Mouse (Mus musculus) embryonic stem cell, embryonic (primary cell): ENCODE data around the gene Crtc1.

Experiments
- CTCF ChIA-PET, 4 experiments: fragments of 300-600 bp in 2 of 4; fragments of 350-600 bp in 2 of 4; sonication (Branson Sonifier 250); formaldehyde crosslinking; loops; one replicate each; lab custom pipeline; 2022; ENCODE audit warnings: inconsistent platforms in 2 of 4; lab: Charles Lee
- POLR2A ChIA-PET, 4 experiments: fragments of 300-600 bp in 2 of 4; fragments of 350-600 bp in 2 of 4; sonication (Branson Sonifier 250); formaldehyde crosslinking; loops; one replicate each; lab custom pipeline; 2022; ENCODE audit warnings: antibody characterized with exemption in 4 of 4, inconsistent platforms in 1 of 4; lab: Charles Lee

The Crtc1 gene

GRCm38 (mm10) chr8:70397611-70398563 lies 41.5 kb downstream of the Crtc1 start:
- CTCF ChIA-PET = interaction anchor here in 1 of 4 experiments (1.8 kb wide), 1 partner anchor 37 kb away, joined by 5 read pairs; no protein-coding TSS in a partner anchor
- POLR2A ChIA-PET = interaction anchor here in 2 of 4 experiments (0.6 to 1.2 kb wide), 2 partner anchors 26 to 79 kb away, joined by 3 read pairs; partner anchors contain the start of gene Klhl26 (in 1 of the 2)

GRCm38 (mm10) chr8:70396184-70396583 lies 43.2 kb downstream of the Crtc1 start:
- ChIA-PET CTCF (interaction anchor here in 3 of 4 experiments (0.6 to 1.2 kb wide), 6 partner anchors 10 to 278 kb away, joined by 3 to 7 read pairs (median 4); no protein-coding TSS in a partner anchor), POLR2A (interaction anchor here in 1 of 4 experiments (1.1 kb wide), 2 partner anchors 12 kb away, joined by 3 to 5 read pairs; no protein-coding TSS in a partner anchor)

GRCm38 (mm10) chr8:70395649-70396048 lies 43.7 kb downstream of the Crtc1 start:
- CTCF ChIA-PET = interaction anchor here in 3 of 4 experiments (0.6 to 1.1 kb wide), 5 partner anchors 10 to 137 kb away, joined by 3 to 7 read pairs (median 5); no protein-coding TSS in a partner anchor
- POLR2A ChIA-PET = interaction anchor here in 2 of 4 experiments (0.7 to 1.1 kb wide), 2 partner anchors 12 to 168 kb away, joined by 5 to 7 read pairs; no protein-coding TSS in a partner anchor

- POLR2A ChIA-PET = interaction anchor here in 1 of 4 experiments (1.6 kb wide), 1 partner anchor 72 kb away, joined by 3 read pairs; no protein-coding TSS in a partner anchor
Observed at GRCm38 (mm10) chr8:70394269-70394998, 44.9 kb downstream of the Crtc1 start.

GRCm38 (mm10) chr8:70393087-70393486 lies 46.3 kb downstream of the Crtc1 start:
- POLR2A ChIA-PET = interaction anchor here in 3 of 4 experiments (0.5 to 1.2 kb wide), 4 partner anchors 8 to 416 kb away, joined by 3 to 4 read pairs (median 3); no protein-coding TSS in a partner anchor
- CTCF ChIA-PET = interaction anchor here in 2 of 4 experiments (1.0 to 2.4 kb wide), 3 partner anchors 9 to 49 kb away, joined by 4 to 10 read pairs (median 5); no protein-coding TSS in a partner anchor

More at GRCm38 (mm10) chr8:70394269-70394998, 44.9 kb downstream of the Crtc1 start:
- CTCF ChIA-PET = interaction anchor here in 3 of 4 experiments (0.6 to 2.4 kb wide), 4 partner anchors 11 to 33 kb away, joined by 3 to 10 read pairs (median 4); no protein-coding TSS in a partner anchor

GRCm38 (mm10) chr8:70389678-70390077 lies 49.7 kb downstream of the Crtc1 start:
- ChIA-PET POLR2A (interaction anchor here in 2 of 4 experiments (1.1 to 2.2 kb wide), 2 partner anchors 15 to 309 kb away, joined by 3 to 5 read pairs; partner anchors contain the start of gene Jund (in 1 of the 2)), CTCF (interaction anchor here in 2 of 4 experiments (0.6 to 1.0 kb wide), 4 partner anchors 29 to 107 kb away, joined by 3 to 6 read pairs (median 4); partner anchors contain the start of gene Homer3 (in 1 of the 2))

GRCm38 (mm10) chr8:70383287-70383686 lies 56.1 kb downstream of the Crtc1 start:
- CTCF ChIA-PET = interaction anchor here (0.6 to 2.3 kb wide), 34 partner anchors 9 to 168 kb away, joined by 3 to 13 read pairs (median 4); partner anchors contain the start of genes Rex1bd (in 3 of the 4) and Comp (in 1 of the 4)
- POLR2A ChIA-PET = interaction anchor here in 3 of 4 experiments (0.5 to 1.5 kb wide), 8 partner anchors 9 to 285 kb away, joined by 3 to 6 read pairs (median 4); partner anchors contain the start of genes Rex1bd (in 2 of the 3), Slc25a42 (in 1 of the 3) and Uba52 (in 1 of the 3)

GRCm38 (mm10) chr8:70380069-70380468 lies 59.3 kb downstream of the Crtc1 start:
- CTCF ChIA-PET = interaction anchor here in 2 of 4 experiments (0.6 to 1.3 kb wide), 2 partner anchors 123 to 1183 kb away, joined by 3 read pairs; no protein-coding TSS in a partner anchor
- POLR2A ChIA-PET = interaction anchor here in 2 of 4 experiments (0.6 to 1.4 kb wide), 5 partner anchors 9 to 188 kb away, joined by 3 to 5 read pairs (median 3); partner anchors contain the start of genes Rex1bd (in 1 of the 2) and Upf1 (in 1 of the 2)

GRCm38 (mm10) chr8:70377049-70377448 lies 62.3 kb downstream of the Crtc1 start:
- ChIA-PET CTCF (interaction anchor here in 1 of 4 experiments (0.6 to 1.0 kb wide), 3 partner anchors 126 to 762 kb away, joined by 3 to 4 read pairs (median 3); partner anchors contain the start of gene Arrdc2), POLR2A (interaction anchor here in 2 of 4 experiments (0.6 to 1.5 kb wide), 2 partner anchors 16 to 24 kb away, joined by 3 to 6 read pairs; partner anchors contain the start of gene Upf1 (in 1 of the 2))

GRCm38 (mm10) chr8:70376275-70376741 lies 63.1 kb downstream of the Crtc1 start:
- CTCF ChIA-PET = interaction anchor here in 2 of 4 experiments (0.9 to 1.4 kb wide), 3 partner anchors 8 to 127 kb away, joined by 3 read pairs; no protein-coding TSS in a partner anchor
- POLR2A ChIA-PET = interaction anchor here in 2 of 4 experiments (1.0 to 1.6 kb wide), 4 partner anchors 20 to 416 kb away, joined by 3 to 6 read pairs (median 4); partner anchors contain the start of gene Upf1 (in 1 of the 2)

GRCm38 (mm10) chr8:70375212-70375859 lies 64.0 kb downstream of the Crtc1 start:
- POLR2A ChIA-PET = interaction anchor here in 3 of 4 experiments (0.8 to 1.9 kb wide), 12 partner anchors 11 to 417 kb away, joined by 3 to 8 read pairs (median 4); partner anchors contain the start of genes Upf1 (in 2 of the 3), Ell (in 1 of the 3), Fkbp8 (in 1 of the 3) and Uba52 (in 1 of the 3)
- CTCF ChIA-PET = interaction anchor here in 3 of 4 experiments (0.6 to 1.9 kb wide), 7 partner anchors 9 to 417 kb away, joined by 3 to 6 read pairs (median 3); no protein-coding TSS in a partner anchor

GRCm38 (mm10) chr8:70374318-70374927 lies 65.0 kb downstream of the Crtc1 start:
- ChIA-PET POLR2A (interaction anchor here in 3 of 4 experiments (0.5 to 1.9 kb wide), 19 partner anchors 9 to 1008 kb away, joined by 3 to 8 read pairs (median 4); partner anchors contain the start of genes Arrdc2 (in 2 of the 3), Ell (in 1 of the 3), Fkbp8 (in 1 of the 3) and Klhl26 (in 1 of the 3)), CTCF (interaction anchor here in 3 of 4 experiments (0.5 to 1.9 kb wide), 9 partner anchors 9 to 156 kb away, joined by 3 to 19 read pairs (median 3); no protein-coding TSS in a partner anchor)

- CTCF ChIA-PET = interaction anchor here in 3 of 4 experiments (0.5 to 1.9 kb wide), 10 partner anchors 9 to 1229 kb away, joined by 3 to 19 read pairs (median 4); partner anchors contain the start of gene Homer3 (in 1 of the 3)
- POLR2A ChIA-PET = interaction anchor here in 3 of 4 experiments (0.6 to 2.3 kb wide), 22 partner anchors 9 to 1008 kb away, joined by 3 to 8 read pairs (median 4); partner anchors contain the start of genes Arrdc2 (in 2 of the 3), Klhl26 (in 2 of the 3), Ell (in 1 of the 3) and Nr2f6 (in 1 of the 3)
Observed at GRCm38 (mm10) chr8:70373397-70374317, 65.7 kb downstream of the Crtc1 start, which contains the start of gene Comp. TSS of gene Comp (plus strand) at chr8:70373558.
